Mouse (Mus musculus) neural tube, embryonic 14.5 days (tissue): ENCODE measurements around the gene Ube2q2. TPM values are rescaled to one million over a fixed set of nuclear protein-coding genes. Genes with fewer than 3 reads are reported as not detected.
"Not testable (repeated sequence)": the region's sequence is repeated elsewhere in the genome, so short reads cannot be mapped to it uniquely, and the experiment has no call there.

ENCODE experiments used
- ATAC-seq: fragments of 200-750 bp; cut with Nextera tagmentation; 2 replicates; pipeline ENCODE4 v1.8.0; 2017; ENCODE audit warnings: low read depth, mild to moderate bottlenecking, moderate TSS enrichment, moderate library complexity
- H3K27ac ChIP-seq: fragments of 300-500 bp; sonication (generic); 2 replicates; pipeline ENCODE4 v1.5.1; 2014; ENCODE audit warnings: low read depth, mild to moderate bottlenecking, control low read depth, low read length, moderate library complexity, mixed read lengths
- H3K27me3 ChIP-seq: fragments of 300-500 bp; sonication (generic); 2 replicates; pipeline ENCODE4 v1.6.1; 2014; ENCODE audit warnings: low read length; ENCODE audit not compliant: control insufficient read depth, insufficient read depth
- H3K36me3 ChIP-seq: fragments of 300-500 bp; sonication (generic); 2 replicates; pipeline ENCODE4 v1.6.1; 2014; ENCODE audit warnings: low read length, mixed read lengths; ENCODE audit not compliant: control insufficient read depth, insufficient read depth
- H3K4me1 ChIP-seq: fragments of 300-500 bp; sonication (generic); 2 replicates; pipeline ENCODE4 v1.6.1; 2014; ENCODE audit warnings: low read length; ENCODE audit not compliant: control insufficient read depth, insufficient read depth
- H3K4me2 ChIP-seq: fragments of 300-500 bp; sonication (generic); 2 replicates; pipeline ENCODE4 v1.6.1; 2014; ENCODE audit warnings: mild to moderate bottlenecking, low read depth, low read length, control low read depth
- H3K4me3 ChIP-seq: fragments of 300-500 bp; sonication (generic); 2 replicates; pipeline ENCODE4 v1.5.1; 2014; ENCODE audit warnings: low read depth, low read length, control low read depth, mixed read lengths
- H3K9ac ChIP-seq: fragments of 300-500 bp; sonication (generic); replicated peaks from 2 replicates; pipeline ENCODE4 v1.6.1; 2014; ENCODE audit warnings: low read depth, mild to moderate bottlenecking, control low read depth, low read length, mixed read lengths
- H3K9me3 ChIP-seq: fragments of 300-500 bp; sonication (generic); 2 replicates; pipeline ENCODE4 v1.6.1; 2016; ENCODE audit warnings: low read length; ENCODE audit not compliant: control insufficient read depth
- WGBS: fragments of 180-500 bp; shearing (Covaris S2); extraction: QIAGEN DNeasy Blood & Tissue Kit; methylation state at CpG from one replicate; pipeline ENCODE4 v1.1.7; 2014; 5-methylcytosine and 5-hydroxymethylcytosine counted together
- polyA plus RNA-seq: library from polyadenylated mRNA; unstranded; fragments of >200 nt; fragmentation: Nextera tagmentation; extraction: Ambion mirVana; gene quantifications from 2 replicates; pipeline ENCODE4 v1.2.1, GENCODE M21; 2014

The Ube2q2 gene
- polyA plus RNA-seq, 1 experiment from 2014 or later: 57.1 TPM

- peaks cover 13% of the 10 kb centered on the region; the same call in 1 of the 2 replicates for H3K36me3 ChIP-seq
- no peak overlapping the region for H3K4me3 ChIP-seq
- H3K9ac ChIP-seq: no peak overlapping the region
- no peaks in the 10 kb centered on the region for H3K27me3 ChIP-seq
- 92% methylated on average over 4 of the region's 4 CpGs for WGBS
- no peaks in the 10 kb centered on the region for H3K4me1 ChIP-seq
- no peaks in the 10 kb centered on the region for H3K9me3 ChIP-seq
- H3K4me2 ChIP-seq: no peak overlapping the region
- H3K27ac ChIP-seq: no peak overlapping the region
- no peak for ATAC-seq
These were observed 79.5 kb downstream of the Ube2q2 start for GRCm38 (mm10) chr9:55228149-55228548.

GRCm38 (mm10) chr9:55229010-55229409, 80.4 kb downstream of the Ube2q2 start:
- Histone ChIP-seq H3K9me3 (no peaks in the 10 kb centered on the region), H3K27ac (no peak overlapping the region), H3K4me3 (no peak overlapping the region), H3K4me1 (no peaks in the 10 kb centered on the region), H3K27me3 (no peaks in the 10 kb centered on the region), H3K36me3 (0 out of 2 replicates have a peak, but pooled peaks cover 4% of the 10 kb centered on the region), H3K9ac (no peak overlapping the region), H3K4me2 (no peak overlapping the region)
- ATAC-seq: no peak
- WGBS: 80% methylated on average over 10 of the region's 10 CpGs

DNA sequence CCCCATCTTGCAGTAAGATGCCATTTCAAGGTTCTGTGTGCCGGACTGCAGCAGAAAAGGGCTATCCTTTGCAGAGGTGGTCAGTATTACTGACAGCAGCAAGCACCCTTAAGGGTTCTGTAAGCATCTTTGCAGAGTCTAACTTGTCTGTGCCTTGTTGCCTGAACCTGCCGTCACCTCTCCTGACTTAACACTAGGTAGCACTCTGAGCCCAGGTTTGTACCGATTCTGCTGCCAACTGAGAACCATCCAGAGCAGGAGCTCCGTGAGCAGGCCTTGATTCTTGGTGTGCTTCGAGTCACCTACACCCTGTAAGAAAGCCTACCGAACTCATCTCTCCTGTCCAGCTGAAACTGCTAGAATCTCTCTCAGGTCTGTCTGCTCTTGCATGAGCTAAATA, 82.9 kb downstream of the Ube2q2 start:
- ATAC-seq: no peak
- Histone ChIP-seq H3K9ac (no peak overlapping the region), H3K4me1 (no peaks in the 10 kb centered on the region), H3K36me3 (no peaks in the 10 kb centered on the region), H3K9me3 (no peaks in the 10 kb centered on the region), H3K27ac (no peak overlapping the region), H3K4me3 (no peak overlapping the region), H3K4me2 (no peak overlapping the region), H3K27me3 (no peaks in the 10 kb centered on the region)
- 72% methylated on average over 6 of the region's 6 CpGs for WGBS

DNA sequence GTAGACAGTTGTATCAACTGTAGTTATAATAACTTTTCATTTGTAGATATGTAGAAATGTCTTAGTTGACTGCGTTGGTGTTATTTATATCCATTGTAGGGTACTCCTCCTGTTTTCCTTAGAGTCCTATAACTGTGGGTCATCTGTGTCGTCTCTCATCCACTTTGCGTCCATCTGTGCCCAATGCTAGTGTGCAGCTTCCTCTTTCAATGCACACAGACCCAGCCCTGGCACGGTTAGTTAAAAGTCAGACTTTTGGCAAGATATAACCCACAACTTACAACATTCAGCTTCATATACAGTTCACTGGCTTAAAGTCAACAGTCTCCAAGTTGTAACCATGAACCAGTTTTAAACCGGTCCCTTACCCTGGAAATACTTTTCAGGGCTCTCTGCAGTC, 83.5 kb downstream of the Ube2q2 start:
- ATAC-seq: no peak
- no peak overlapping the region for H3K27ac ChIP-seq
- 95% methylated on average over 5 of the region's 5 CpGs for WGBS
- H3K4me1 ChIP-seq: no peaks in the 10 kb centered on the region
- H3K9me3 ChIP-seq: no peaks in the 10 kb centered on the region
- no peak overlapping the region for H3K9ac ChIP-seq
- no peaks in the 10 kb centered on the region for H3K27me3 ChIP-seq
- H3K36me3 ChIP-seq: no peaks in the 10 kb centered on the region
- no peak overlapping the region for H3K4me2 ChIP-seq
- H3K4me3 ChIP-seq: no peak overlapping the region

- Histone ChIP-seq H3K4me1 (no peaks in the 10 kb centered on the region), H3K4me3 (no peak overlapping the region), H3K9ac (no peak overlapping the region), H3K36me3 (no peaks in the 10 kb centered on the region), H3K27ac (no peak overlapping the region), H3K4me2 (no peak overlapping the region), H3K27me3 (no peaks in the 10 kb centered on the region), H3K9me3 (no peaks in the 10 kb centered on the region)
- 84% methylated on average over 7 of the region's 7 CpGs for WGBS
- ATAC-seq: no peak
These were observed 83.9 kb downstream of the Ube2q2 start for GRCm38 (mm10) chr9:55232586-55232985.

DNA sequence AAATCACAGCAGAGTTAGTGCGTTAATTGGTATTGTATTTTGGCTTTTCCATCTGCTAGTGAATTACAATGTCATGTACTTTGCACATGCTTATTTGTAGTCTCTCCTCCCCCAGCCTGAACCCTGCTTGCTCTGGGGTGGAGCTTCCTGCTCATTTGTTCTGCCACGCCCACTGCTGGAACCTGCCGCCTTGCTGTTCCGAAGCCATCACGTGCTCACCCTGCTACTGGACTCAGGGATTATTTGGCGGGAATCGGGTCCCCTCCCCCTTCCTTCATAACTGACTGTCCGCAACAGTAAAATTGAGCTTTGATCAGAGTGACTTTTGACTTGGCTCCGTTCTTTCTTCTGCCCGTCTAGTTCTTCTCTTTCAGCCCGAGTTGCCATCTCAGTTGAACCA, 84.4 kb downstream of the Ube2q2 start:
- 71% methylated on average over 11 of the region's 11 CpGs for WGBS
- H3K9ac ChIP-seq, ATAC-seq, H3K4me1 ChIP-seq, H3K27me3 ChIP-seq, H3K9me3 ChIP-seq, H3K4me3 ChIP-seq, H3K4me2 ChIP-seq, H3K36me3 ChIP-seq, H3K27ac ChIP-seq: not testable (repeated sequence)

GRCm38 (mm10) chr9:55236235-55237165, 87.8 kb downstream of the Ube2q2 start:
- WGBS: 75% methylated on average over 13 of the region's 13 CpGs
- Histone ChIP-seq H3K4me2 (no peak overlapping the region), H3K4me3 (no peak overlapping the region), H3K9ac (no peak overlapping the region), H3K36me3 (no peaks in the 10 kb centered on the region), H3K9me3 (no peaks in the 10 kb centered on the region), H3K27ac (no peak overlapping the region), H3K4me1 (no peaks in the 10 kb centered on the region), H3K27me3 (no peaks in the 10 kb centered on the region)
- ATAC-seq: no peak

DNA sequence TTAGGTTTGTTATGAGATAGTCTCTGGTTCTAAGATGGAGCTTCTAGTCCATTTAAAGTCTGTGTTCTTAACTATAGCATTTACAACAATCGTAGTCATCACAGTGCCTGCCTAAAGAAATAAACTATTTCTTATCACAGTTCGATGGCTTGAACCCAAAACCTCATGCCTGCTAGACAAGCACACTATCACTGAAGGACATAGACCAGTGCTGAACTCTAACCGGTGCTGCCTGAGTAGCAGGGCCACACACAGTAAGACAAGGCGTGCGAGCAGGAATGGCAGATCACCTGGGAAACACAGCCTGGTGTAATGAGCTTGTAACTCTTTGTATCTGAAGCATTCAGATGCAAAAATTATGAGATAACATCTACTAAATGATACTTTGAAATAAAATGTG, 92.2 kb downstream of the Ube2q2 start:
- no peak for ATAC-seq
- Histone ChIP-seq H3K27ac (no peak overlapping the region), H3K4me2 (no peak overlapping the region), H3K9ac (no peak overlapping the region), H3K27me3 (no peaks in the 10 kb centered on the region), H3K36me3 (no peaks in the 10 kb centered on the region), H3K4me3 (no peak overlapping the region), H3K4me1 (no peaks in the 10 kb centered on the region), H3K9me3 (no peaks in the 10 kb centered on the region)
- 87% methylated on average over 5 of the region's 5 CpGs for WGBS

- no peaks in the 10 kb centered on the region for H3K9me3 ChIP-seq
- 0 out of 2 replicates have a peak overlapping the region, but pooled peaks have one; percentile 26 for H3K4me2 ChIP-seq
- no peaks in the 10 kb centered on the region for H3K36me3 ChIP-seq
- H3K27me3 ChIP-seq: no peaks in the 10 kb centered on the region
- ATAC-seq: no peak
- no peak overlapping the region for H3K9ac ChIP-seq
- 45% methylated on average over 24 of the region's 24 CpGs for WGBS
- H3K4me1 ChIP-seq: no peaks in the 10 kb centered on the region
- no peak overlapping the region for H3K4me3 ChIP-seq
- H3K27ac ChIP-seq: no peak overlapping the region
These were observed 93.4 kb downstream of the Ube2q2 start for GRCm38 (mm10) chr9:55241863-55242685.
